Mouse (Mus musculus) heart, postnatal 10 days (tissue): ENCODE measurements at regions not wholly inside any gene's neighbourhood (a gene's known extent, or its start where the extent isn't known, plus 50 kb on each side); places are given as distances from the start of the nearest gene placed in this dataset.

Experiments used
- DNase-seq, 2 experiments: peaks; one replicate each; pipeline ENCODE4 v3.0.0; 2021
- intact Hi-C: fragments of 180-260 bp; cut with DNase I; formaldehyde crosslinking; loops from one replicate; pipeline ENCODE4 v1.15.1; 2025

DNA sequence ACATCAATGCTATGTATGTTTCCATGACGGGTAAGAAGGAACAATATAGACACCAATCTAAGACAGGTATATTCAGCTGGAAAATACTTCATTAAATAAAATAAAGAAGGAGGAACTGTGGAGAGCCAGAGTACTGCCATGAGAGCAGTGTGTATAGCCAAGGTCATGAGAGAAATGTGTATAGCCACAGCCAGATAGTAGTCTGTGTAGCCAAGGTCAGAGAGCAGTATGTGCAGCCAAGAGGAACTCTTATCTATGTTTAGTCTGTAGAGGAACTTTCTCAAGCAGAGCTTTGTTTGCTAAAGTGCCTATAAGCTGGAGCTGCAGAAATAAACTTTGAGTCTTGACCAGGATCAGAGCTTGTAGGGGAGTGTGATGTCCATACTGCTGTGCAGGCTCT lies 75.4 kb downstream of the Rgs18 start:
- peak in 1 of 2 experiments; percentile 2 for DNase-seq
- intact Hi-C loops = no loop called here

GRCm38 (mm10) chr1:144695253-144695652 lies 80.0 kb downstream of the Rgs18 start:
- intact Hi-C loops = no loop called here
- no peak for DNase-seq

DNA sequence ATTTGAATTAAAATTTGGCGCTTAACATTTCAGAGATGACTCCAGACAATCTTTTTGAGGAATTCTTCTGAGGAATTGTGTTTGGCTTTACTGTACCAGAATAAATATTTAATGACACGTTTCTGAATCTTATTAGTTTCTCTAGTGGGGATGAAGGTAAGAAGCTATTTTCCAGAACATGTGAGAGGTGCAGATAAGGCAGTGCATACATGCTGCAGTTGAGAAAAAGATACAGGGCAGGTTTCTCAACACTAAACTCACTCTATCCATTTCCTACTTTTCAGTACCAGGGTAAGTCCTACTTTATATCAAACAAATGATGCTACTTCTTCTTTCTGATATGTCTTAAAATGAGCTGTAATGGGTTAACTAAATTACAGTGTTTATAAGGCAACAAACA lies 84.9 kb downstream of the Rgs18 start:
- intact Hi-C loops = no loop called here
- no peak for DNase-seq

- intact Hi-C loops = no loop called here
- no peak for DNase-seq
Observed at GRCm38 (mm10) chr1:144682118-144682517, 93.1 kb downstream of the Rgs18 start.

GRCm38 (mm10) chr1:144667450-144667849 lies 100.0 kb upstream of the Rgs21 start:
- no peak for DNase-seq
- intact Hi-C loops = no loop called here

DNA sequence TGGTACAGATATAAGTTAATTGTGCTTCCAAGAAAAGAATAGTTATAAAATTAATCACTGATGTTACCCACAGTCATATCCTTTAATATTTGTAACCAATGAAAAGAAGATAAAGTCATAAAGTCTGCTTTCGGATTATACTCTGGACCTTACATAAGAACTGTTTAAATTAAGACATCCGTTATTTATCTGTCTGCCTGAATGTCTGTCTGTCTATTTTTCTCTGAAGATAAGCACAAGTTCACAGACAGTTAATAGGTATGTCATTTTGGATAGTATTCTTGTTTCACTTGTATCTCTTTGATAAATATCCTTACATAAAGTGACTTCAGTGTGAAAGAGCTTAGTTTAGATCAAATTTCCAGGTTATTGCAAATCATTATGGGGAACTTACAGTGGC lies 88.8 kb upstream of the Rgs21 start:
- DNase-seq = no peak
- intact Hi-C loops = no loop called here

DNA sequence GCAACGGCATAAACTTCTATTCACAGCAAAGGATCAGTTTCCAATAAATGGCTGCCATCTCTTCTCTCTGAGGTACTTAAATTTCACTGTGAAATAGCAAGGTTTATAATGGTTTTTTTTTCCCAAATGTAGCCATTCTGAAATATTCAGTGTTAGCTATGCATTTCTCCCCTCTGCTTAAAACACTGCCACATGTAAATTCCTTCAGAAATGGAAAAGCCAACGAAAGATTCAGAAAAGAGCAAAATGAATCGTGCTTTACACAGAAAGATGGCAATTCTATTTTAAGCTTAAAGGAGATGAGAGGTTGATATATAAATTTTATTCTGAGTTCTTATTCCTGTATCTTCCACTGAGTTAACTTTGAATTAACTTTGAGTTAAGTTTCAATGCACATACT lies 59.0 kb upstream of the Rgs21 start:
- intact Hi-C loops = no loop called here
- no peak for DNase-seq
